Mouse (Mus musculus): ENCODE data around the gene Zfp219. TPM values are rescaled to one million over a fixed set of nuclear protein-coding genes. Genes with fewer than 3 reads are reported as not detected.

The Zfp219 gene
- polyA plus RNA-seq, 1 experiment, result 77.2 TPM

DNA sequence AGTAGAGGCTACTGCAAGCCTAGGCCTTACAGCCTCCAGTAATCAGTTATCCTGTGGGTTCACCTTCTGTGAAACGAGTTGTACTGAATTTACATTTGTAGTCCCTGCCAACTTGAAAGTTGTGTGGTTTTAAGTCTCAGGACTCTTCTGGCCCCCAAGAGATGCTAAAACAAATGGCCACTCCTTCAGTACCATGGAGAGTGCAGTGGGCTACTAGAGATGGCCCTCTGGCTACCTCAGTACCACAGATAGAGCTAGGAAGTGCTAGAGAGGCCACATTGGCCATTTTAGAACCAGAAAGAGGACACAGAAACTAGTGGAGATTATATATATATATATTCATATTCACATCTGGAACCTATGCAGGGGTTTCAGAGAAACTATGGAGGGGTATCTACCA is 8.8 kb downstream of the Zfp219 start:
- no peak for TF ChIP-seq GATA1 (IDR thresholded peaks at IDR 0.05; ENCODE audit: low read length)

DNA sequence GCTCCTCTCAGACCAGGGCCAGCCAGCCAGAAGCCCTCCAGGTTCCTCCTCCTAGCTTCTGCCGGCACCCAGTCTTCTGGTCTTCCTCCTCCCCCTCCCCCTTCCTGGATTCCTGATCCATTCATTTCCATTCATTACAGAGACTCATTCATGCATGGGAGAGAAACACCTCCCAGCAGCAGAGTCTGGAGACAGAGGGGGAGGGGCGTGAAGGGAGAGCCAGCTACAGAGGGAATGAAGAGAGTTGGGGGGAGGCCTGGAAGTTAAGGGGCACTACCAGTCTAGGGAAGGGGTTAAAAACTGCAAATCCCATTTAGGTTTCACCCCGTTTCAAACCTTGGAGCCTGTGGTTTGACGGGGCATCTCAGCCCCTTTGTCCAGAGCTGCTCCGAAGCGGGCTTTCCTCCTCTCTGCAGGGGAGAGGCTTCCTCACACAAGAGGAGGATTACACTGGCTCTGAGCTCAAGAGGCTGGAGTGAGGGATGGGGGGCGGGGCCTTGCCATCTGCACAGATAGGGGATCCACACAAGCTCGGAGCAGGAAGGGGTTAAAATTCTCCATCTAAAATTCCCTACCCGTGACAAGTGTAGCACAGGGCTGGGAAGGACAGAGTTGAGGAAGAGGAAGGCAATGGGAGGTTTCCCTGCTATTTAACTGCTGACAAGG is 10.0 kb downstream of the Zfp219 start:
- TF ChIP-seq GATA1 (IDR thresholded peaks at IDR 0.05; ENCODE audit: low read length), result no peak

DNA sequence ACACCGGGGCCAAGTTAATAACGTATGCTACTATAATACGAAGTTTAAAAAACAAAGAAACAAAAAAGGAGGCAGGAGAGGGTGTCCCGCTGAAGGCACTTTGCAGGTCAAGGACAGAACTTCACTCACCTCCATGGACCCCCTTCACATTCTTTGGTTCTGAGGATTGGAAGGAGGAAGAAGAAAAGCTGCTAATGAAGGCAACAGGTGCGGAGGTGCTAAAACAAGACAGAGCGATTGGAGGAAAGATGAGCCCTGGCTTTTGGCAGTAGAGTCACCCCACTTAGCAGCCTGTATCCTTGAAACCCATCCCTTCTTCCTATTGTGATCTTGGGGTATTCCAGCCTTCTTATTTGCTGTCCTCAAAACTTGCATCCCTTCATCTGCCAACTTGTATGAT is 10.7 kb downstream of the Zfp219 start:
- TF ChIP-seq GATA1 (IDR thresholded peaks at IDR 0.05; ENCODE audit: low read length), result no peak

DNA sequence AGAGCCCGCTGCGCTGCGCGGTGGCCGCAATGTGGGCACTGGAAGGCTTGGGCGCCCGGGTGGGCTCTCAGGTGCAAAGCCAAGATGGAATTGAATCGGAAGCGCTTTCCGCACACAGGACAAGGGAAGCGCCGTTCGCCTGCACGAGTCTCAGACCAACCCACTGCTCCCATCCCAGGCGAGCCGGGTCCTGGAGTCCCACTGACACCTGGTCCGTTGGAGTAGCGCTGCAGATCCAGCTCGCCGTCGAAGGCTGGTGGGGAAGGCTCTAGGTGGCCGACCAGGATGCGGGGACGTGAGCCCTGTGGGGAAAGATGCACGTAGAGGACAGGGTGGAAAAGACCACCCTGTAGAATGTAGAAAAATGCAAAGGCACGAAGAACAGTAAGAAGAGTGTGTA is 11.2 kb downstream of the Zfp219 start:
- TF ChIP-seq GATA1 (IDR thresholded peaks at IDR 0.05; ENCODE audit: low read length), result no peak

DNA sequence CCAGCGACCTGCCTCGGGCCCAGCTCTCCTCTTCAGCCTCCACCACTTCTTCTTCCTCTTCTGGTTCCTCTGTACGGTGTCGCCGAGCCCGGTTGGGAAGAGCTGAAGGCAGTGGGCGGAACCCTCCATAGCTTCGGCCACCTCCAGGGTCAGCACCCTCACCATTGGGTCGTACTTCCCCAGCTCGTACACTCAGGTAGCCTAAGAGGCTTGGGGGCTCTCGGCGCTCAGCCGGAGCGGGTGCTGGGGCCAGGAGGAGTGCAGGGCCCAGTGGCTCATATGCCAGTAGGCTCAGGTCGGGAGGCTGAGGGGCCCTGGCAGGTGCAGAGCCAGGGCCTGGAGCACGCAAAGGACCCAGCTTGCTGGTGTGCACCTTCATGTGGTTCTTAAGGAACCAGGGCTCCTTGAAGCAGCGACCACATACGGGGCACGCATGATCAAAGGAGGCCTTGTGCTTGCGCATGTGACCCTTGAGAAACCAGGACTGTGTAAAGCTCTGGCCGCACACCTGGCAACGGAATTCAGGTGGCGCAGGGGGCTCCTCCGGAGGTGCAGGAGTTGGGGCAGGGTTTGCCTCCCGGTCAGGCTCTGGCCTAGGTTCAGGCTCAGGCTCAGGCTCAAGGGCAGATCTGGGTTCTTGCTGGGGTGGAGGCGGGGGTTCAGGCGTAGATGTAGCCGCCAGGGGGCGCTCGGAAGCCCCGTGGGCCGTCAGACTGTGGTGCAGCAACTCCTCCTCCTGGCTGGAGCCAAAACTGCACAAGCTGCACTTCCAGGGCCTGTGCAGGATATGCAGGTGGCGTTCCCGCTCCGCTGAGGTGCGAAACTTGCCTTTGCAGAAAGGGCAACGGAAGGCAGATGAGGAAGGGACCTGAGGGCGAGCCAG is 12.0 kb downstream of the Zfp219 start:
- TF ChIP-seq GATA1 (IDR thresholded peaks at IDR 0.05; ENCODE audit: low read length), result no peak

DNA sequence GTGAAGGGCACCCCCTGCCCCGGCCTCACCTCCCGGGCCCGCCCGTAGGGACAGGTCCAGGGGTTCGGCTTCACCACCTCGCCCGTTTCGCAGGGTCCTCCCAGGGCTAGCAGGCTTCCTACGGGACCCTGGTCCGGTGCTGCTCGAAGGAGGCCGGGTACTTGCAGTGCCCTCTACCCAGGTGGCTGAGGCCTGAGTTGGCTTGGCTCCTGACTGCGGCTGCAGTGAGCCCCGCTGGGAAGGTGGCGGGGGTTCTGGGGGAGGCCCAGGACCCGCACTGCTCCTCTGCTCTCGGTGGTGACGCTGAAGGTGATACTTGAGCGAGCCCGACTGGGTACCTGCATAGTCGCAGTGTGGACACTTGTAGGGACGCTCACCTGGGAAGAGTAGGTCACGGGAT is 13.8 kb downstream of the Zfp219 start:
- no peak for TF ChIP-seq GATA1 (IDR thresholded peaks at IDR 0.05; ENCODE audit: low read length)

DNA sequence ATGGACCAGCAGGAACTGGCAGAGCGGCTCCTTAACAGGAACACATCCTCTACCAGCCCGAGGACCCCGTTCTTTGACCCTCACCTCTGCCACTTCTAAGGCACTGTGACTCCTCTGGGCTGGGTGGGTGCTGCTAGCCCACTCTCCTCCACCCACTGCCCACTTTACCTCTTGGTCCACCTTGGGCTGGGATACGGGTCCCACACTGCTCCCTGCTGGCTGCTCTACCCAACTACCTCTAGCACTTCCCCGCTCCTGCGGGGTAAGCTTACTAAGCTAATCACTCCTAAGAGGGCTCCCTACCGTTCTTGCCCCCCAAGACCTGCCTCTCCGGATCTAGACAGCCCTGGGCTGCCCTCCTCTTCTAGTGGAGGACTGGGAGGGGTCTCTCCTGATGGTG is 14.3 kb downstream of the Zfp219 start:
- no peak for TF ChIP-seq GATA1 (IDR thresholded peaks at IDR 0.05; ENCODE audit: low read length)

DNA sequence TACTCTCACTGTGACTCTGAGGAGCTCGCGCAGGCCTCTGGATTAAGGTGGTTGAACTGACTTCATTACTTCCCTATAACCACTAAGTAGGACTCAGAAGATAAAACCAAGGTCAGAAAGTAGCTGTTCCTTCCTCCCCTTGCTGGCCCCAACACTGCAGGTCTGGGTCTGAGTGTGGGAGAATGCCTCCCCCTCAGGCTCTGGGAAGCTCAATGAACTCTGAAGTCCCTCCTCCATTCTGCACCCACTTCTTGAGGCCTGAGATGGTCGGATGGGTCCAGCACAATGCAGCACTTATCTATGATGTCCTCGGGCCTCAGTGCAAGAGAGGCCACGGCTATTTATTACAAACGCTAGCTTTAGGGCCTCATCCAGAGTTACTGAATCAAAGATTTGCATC is 14.9 kb downstream of the Zfp219 start:
- no peak for TF ChIP-seq GATA1 (IDR thresholded peaks at IDR 0.05; ENCODE audit: low read length)

DNA sequence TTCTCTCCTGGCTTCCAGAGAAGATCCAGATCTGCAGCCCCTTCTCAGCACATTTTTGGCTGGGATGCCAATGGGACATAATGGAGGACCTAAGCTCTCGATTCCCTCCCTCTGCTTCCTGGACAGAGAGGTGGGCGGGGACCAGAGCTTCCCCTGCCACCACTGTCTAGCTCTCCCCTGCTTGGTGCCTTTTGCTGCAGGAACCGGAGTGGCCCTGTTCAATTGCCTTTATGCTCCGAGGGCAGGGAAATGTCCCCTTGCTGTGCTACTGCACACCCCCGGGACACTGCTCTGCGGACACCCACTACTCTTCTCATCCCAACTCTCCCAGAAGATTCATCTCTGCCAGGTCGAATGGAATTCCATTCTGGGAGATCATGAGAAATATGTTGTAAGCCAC is 15.4 kb downstream of the Zfp219 start:
- no peak for TF ChIP-seq GATA1 (IDR thresholded peaks at IDR 0.05; ENCODE audit: low read length)

DNA sequence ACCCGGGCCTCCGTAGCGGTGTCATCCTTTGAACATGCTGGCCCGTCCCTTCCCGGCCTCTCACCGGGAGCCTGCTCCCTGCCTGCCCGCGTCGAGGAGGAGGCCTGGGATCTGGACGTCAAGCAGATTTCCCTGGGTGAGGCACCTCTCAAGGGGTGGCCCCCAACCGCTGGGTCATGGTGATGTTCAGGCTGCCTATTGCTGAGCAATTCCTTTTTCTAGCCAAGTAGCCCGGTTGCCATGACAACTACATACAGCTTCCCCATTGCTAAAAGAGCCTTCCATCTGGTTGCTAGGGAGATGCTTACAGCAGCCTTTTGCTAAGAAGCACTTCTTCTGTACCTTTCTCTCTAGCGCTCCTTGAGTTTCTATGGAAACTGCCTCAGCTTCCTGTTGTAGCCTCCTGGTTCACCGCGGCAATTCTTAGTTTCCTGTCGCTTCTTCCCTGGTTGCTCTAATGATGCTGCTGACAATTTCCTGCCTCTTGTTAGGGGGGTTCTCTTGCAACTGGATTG is 16.5 kb downstream of the Zfp219 start:
- no peak for TF ChIP-seq GATA1 (IDR thresholded peaks at IDR 0.05; ENCODE audit: low read length)

DNA sequence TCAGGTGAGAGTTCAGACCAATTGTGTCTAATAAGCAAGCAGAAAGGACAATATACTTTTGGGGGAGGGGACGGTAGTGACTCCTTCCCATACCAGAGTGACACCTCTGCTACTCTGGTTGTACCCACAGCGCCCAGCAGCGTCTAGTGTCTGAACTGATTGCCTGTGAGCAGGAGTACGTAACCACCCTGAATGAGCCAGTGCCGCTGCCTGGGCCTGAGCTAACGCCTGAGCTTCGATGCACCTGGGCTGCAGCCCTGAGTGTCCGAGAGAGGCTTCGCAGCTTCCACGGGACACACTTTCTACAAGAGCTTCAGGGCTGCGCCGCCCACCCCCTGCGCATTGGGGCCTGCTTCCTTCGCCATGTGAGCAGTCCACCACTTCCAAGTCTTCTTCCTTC is 23.1 kb downstream of the Zfp219 start:
- no peak for TF ChIP-seq GATA1 (IDR thresholded peaks at IDR 0.05; ENCODE audit: low read length)

DNA sequence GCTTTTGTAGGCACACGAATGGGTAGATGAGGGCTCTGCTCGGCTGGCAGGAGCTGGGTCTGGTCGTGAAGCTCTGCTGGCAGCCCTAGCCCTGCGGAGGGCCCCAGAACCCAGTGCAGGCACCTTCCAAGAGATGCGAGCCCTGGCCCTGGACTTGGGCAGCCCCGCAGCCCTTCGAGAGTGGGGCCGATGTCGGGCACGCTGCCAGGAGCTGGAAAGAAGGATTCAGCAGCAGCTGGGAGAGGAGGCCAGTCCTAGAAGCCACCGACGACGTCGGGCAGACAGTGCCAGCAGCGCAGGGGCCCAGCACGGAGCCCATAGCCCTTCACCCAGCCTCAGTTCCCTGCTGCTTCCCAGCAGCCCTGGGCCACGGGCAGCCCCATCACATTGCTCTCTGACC is 23.7 kb downstream of the Zfp219 start:
- TF ChIP-seq GATA1 (IDR thresholded peaks at IDR 0.05; ENCODE audit: low read length), result no peak

DNA sequence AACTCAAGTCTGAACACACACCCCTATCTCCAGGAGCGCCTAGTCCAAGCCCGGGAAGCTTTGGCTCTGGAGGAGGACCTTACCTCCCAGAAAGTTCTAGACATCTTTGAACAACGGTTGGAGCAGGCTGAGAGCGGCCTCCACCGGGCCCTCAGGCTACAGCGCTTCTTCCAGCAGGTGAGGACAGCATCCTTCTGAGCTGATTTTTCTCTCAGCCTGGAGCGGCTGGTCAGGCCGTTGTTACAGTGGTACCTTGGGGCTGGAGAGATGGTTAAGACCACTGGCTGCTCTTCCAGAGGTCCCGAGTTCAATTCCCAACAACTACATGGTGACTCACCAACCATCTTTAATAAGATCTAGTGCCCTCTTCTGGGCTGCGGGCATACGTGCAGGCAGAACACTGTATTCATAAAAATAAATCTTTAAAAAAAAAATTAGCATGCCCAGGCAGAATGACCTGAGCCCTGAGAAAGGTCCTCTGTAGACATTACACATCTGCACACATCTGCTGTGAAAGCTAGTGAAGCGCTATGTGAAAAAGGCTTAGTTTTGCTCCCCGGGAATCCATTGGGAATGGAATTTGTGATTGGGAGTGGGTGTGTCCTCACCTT is 24.2 kb downstream of the Zfp219 start:
- TF ChIP-seq GATA1 (IDR thresholded peaks at IDR 0.05; ENCODE audit: low read length), result no peak

DNA sequence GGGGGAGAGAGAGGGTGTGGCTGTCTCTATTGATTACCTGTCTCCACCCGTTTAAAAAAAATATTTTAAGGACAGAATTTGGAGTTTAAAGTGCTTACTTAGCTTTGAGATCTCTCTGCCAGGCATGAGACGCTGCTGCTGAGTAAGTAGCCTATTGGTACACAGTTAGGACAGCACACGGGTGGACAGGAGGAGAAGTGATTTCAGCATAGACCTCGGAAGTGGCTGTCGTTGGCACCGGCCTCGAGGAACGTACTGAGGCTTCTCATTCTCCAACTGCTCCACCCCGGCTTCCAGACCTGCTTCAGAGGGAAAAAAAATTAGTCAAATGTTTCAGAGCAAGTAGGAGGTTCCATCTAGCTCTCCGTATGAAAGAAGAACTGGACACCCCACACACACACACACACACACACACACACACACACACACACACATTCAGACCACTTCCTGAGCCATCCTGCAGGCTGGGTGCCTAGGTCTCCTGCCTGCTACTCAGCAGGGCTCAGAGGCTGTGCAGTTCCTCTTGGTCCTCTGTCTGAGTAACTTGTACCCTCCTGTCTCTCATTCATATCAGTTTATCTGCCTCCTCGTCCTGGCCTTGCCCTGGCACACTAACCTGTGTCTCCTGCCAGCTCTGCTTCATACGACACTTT is 25.2 kb downstream of the Zfp219 start:
- TF ChIP-seq GATA1 (IDR thresholded peaks at IDR 0.05; ENCODE audit: low read length), result no peak

DNA sequence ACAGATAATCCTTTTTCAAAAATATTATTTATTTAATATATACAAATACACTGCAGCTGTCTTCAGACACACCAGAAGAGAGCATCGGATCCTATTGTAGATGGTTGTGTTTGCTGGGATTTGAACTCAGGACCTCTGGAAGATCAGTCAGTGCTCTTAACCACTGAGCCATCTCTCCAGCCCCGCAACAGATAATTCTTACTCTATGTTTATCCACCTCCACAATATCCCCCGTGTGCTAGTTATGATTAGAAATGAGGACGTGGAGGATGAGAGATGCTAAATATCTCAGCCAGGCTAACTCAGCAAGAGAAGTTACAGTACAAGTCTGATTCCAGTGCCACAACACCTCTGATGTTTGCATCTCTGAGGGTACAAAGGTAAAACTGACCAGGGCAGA is 26.1 kb downstream of the Zfp219 start:
- TF ChIP-seq GATA1 (IDR thresholded peaks at IDR 0.05; ENCODE audit: low read length), result no peak

DNA sequence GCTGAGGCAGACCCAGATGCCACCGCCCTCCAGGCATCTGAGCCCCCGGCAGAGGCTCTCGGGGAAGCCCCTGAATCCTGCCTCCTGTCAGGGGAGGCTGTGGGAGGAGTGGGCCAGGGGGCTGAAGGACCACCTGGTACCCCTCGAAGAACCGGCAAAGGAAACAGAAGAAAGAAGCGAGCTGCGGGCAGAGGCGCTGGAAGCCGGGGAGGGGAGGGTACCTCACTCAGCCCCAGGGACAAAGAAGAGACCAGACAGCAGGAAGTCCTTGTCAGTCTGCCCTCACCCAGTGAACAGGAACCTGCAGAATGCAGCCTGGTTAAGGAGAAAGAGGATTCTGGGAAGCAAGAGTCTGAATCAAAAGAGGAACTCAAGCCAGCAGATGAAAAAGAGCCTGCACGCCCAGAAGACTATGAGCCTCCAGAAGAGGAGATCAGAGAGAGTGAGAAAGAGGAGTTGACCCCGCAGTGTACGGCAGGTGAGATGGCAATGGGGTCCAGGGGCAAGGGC is 31.0 kb downstream of the Zfp219 start:
- TF ChIP-seq GATA1 (IDR thresholded peaks at IDR 0.05; ENCODE audit: low read length), result no peak

Data from G1E-ER4 (cell line).